ENCODE assay signal across 15 mouse cellular contexts in the genomic region with DNA sequence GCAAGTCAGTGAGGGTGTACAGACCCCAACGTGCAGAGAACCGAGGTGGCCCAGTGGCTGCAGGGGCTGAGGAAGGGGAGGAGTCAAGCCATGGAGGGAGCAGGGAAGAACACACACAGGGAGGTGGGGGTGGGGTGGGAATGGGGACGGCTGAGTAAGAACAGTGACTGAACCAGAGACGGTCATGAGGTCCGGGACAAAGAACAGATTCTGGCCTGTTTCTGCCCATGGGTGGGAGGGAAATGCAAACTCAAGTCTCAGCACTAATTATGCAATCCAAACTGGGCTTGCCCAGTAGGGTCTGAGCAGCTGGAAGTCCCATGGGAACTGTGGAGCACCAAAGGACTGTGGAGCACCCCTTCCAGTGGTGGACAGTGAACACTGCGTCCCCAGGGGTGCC. TPM values are rescaled to one million over a fixed set of nuclear protein-coding genes. Genes with fewer than 3 reads are reported as not detected.
A peak's percentile ranks its signal among the peaks of the same experiment; 100 is the strongest.
DNase-seq lines count a peak whose midpoint lies in the region; ATAC-seq lines count a peak whose summit lies in the region.
"Had no signal": no experiment of that assay in that cellular context is flagged by ENCODE, and none has a peak within 500 bp of the region (broad histone marks: within the 10 kb centered on the region; RNA-seq: fewer than 3 reads in every experiment).

No protein-coding gene starts in this region.

- H3K36me3 ChIP-seq in hindbrain, embryonic 12.5 days = no peaks in the 10 kb centered on the region
- H3K36me3 ChIP-seq in hindbrain, embryonic 14.5 days (replicated peaks; ENCODE audit: control insufficient read depth, insufficient read depth) = no peaks in the 10 kb centered on the region
- no peaks in the 10 kb centered on the region for H3K36me3 ChIP-seq in midbrain, embryonic 13.5 days
- no peaks in the 10 kb centered on the region for H3K36me3 ChIP-seq in midbrain, embryonic 16.5 days (ENCODE audit: control insufficient read depth, insufficient read depth, low read length)
- no peaks in the 10 kb centered on the region for H3K36me3 ChIP-seq in stomach, embryonic 16.5 days (ENCODE audit: control insufficient read depth, insufficient read depth, low read length)
- H3K36me3 ChIP-seq in forebrain, embryonic 13.5 days (ENCODE audit: poor library complexity, severe bottlenecking) = no peaks in the 10 kb centered on the region
- H3K36me3 ChIP-seq: heart, embryonic 15.5 days; limb, embryonic 13.5 days had no signal

- H3K9me3 ChIP-seq in hindbrain, embryonic 12.5 days (replicated peaks) = no peaks in the 10 kb centered on the region
- no peaks in the 10 kb centered on the region for H3K9me3 ChIP-seq in hindbrain, embryonic 14.5 days (ENCODE audit: control insufficient read depth, low read length)
- no peaks in the 10 kb centered on the region for H3K9me3 ChIP-seq in midbrain, embryonic 13.5 days
- no peaks in the 10 kb centered on the region for H3K9me3 ChIP-seq in midbrain, embryonic 16.5 days (replicated peaks; ENCODE audit: control insufficient read depth, low read length, poor library complexity, severe bottlenecking)
- H3K9me3 ChIP-seq in stomach, embryonic 16.5 days (replicated peaks; ENCODE audit: control insufficient read depth, low read length) = no peaks in the 10 kb centered on the region
- no peaks in the 10 kb centered on the region for H3K9me3 ChIP-seq in forebrain, embryonic 13.5 days (replicated peaks)
- H3K9me3 ChIP-seq: heart, embryonic 15.5 days; limb, embryonic 13.5 days had no signal

- H3K4me2 ChIP-seq in hindbrain, embryonic 12.5 days (replicated peaks) = no peak overlapping the region
- no peak overlapping the region for H3K4me2 ChIP-seq in hindbrain, embryonic 14.5 days (replicated peaks)
- no peak overlapping the region for H3K4me2 ChIP-seq in midbrain, embryonic 13.5 days (replicated peaks)
- H3K4me2 ChIP-seq in midbrain, embryonic 16.5 days (ENCODE audit: low read length) = no peak overlapping the region
- H3K4me2 ChIP-seq in stomach, embryonic 16.5 days (ENCODE audit: low read depth, low read length) = no peak overlapping the region
- no peak overlapping the region for H3K4me2 ChIP-seq in forebrain, embryonic 13.5 days
- H3K4me2 ChIP-seq: heart, embryonic 15.5 days; limb, embryonic 13.5 days had no signal

- H3K27me3 ChIP-seq in hindbrain, embryonic 12.5 days = peaks cover 14% of the 10 kb centered on the region
- no peaks in the 10 kb centered on the region for H3K27me3 ChIP-seq in hindbrain, embryonic 14.5 days (ENCODE audit: control insufficient read depth, insufficient read depth, low read length)
- H3K27me3 ChIP-seq in midbrain, embryonic 13.5 days = peaks cover 11% of the 10 kb centered on the region; the same call in 1 of the 2 replicates
- no peaks in the 10 kb centered on the region for H3K27me3 ChIP-seq in midbrain, embryonic 16.5 days (ENCODE audit: control insufficient read depth, insufficient read depth, low read depth, low read length)
- no peaks in the 10 kb centered on the region for H3K27me3 ChIP-seq in stomach, embryonic 16.5 days (ENCODE audit: control insufficient read depth, insufficient read depth, low read length)
- H3K27me3 ChIP-seq in forebrain, embryonic 13.5 days = no peaks in the 10 kb centered on the region; the same call in 1 of the 2 replicates
- H3K27me3 ChIP-seq: limb, embryonic 13.5 days had no signal

- DNase-seq in hindbrain, embryonic 14.5 days (ENCODE audit: low spot score) = no peak
- peak; percentile 53 to 79 for DNase-seq in kidney, postnatal 36 days
- no peak for DNase-seq in cerebellum, postnatal 25 days
- DNase-seq: cerebellum, adult 9-11 months; gastrocnemius, postnatal 25 days; thymus, postnatal 4 days had no signal

- ATAC-seq in hindbrain, embryonic 12.5 days (ENCODE audit: low FRiP score) = peak; percentile 40
- ATAC-seq in hindbrain, embryonic 14.5 days (ENCODE audit: low FRiP score) = no peak
- peak; percentile 24; the same call in 1 of the 2 replicates for ATAC-seq in midbrain, embryonic 13.5 days
- no peak for ATAC-seq in midbrain, embryonic 16.5 days
- ATAC-seq in stomach, embryonic 16.5 days (ENCODE audit: insufficient read depth, low FRiP score) = peak; percentile 23; the same call in 1 of the 2 replicates
- no peak for ATAC-seq in forebrain, embryonic 13.5 days
- ATAC-seq: forebrain, embryonic 14.5 days; inflammation-experienced regulatory T-cells, adult 6 months had no signal

- no peak overlapping the region for H3K9ac ChIP-seq in hindbrain, embryonic 12.5 days
- no peak overlapping the region for H3K9ac ChIP-seq in hindbrain, embryonic 14.5 days
- no peak overlapping the region for H3K9ac ChIP-seq in midbrain, embryonic 13.5 days (replicated peaks)
- H3K9ac ChIP-seq in midbrain, embryonic 16.5 days (ENCODE audit: low read depth, low read length) = no peak overlapping the region
- no peak overlapping the region for H3K9ac ChIP-seq in stomach, embryonic 16.5 days (ENCODE audit: low read length)
- H3K9ac ChIP-seq in forebrain, embryonic 13.5 days = no peak overlapping the region
- H3K9ac ChIP-seq: heart, embryonic 15.5 days; limb, embryonic 13.5 days had no signal

- 10% methylated on average over 6 of the region's 6 CpGs for WGBS in hindbrain, embryonic 12.5 days
- WGBS in hindbrain, embryonic 14.5 days = 14% methylated on average over 6 of the region's 6 CpGs
- WGBS in midbrain, embryonic 13.5 days = 9% methylated on average over 6 of the region's 6 CpGs
- 6% methylated on average over 6 of the region's 6 CpGs for WGBS in midbrain, embryonic 16.5 days
- WGBS in stomach, embryonic 16.5 days = 11% methylated on average over 6 of the region's 6 CpGs
- WGBS in forebrain, embryonic 13.5 days = 7% methylated on average over 6 of the region's 6 CpGs

- no peak overlapping the region for H3K27ac ChIP-seq in hindbrain, embryonic 12.5 days
- no peak overlapping the region for H3K27ac ChIP-seq in hindbrain, embryonic 14.5 days
- no peak overlapping the region for H3K27ac ChIP-seq in midbrain, embryonic 13.5 days
- no peak overlapping the region for H3K27ac ChIP-seq in midbrain, embryonic 16.5 days (ENCODE audit: low read length)
- no peak overlapping the region for H3K27ac ChIP-seq in stomach, embryonic 16.5 days (ENCODE audit: low read length)
- no peak overlapping the region for H3K27ac ChIP-seq in forebrain, embryonic 13.5 days
- H3K27ac ChIP-seq: heart, embryonic 15.5 days; limb, embryonic 13.5 days had no signal

- H3K4me1 ChIP-seq in hindbrain, embryonic 12.5 days = peaks cover 8% of the 10 kb centered on the region
- H3K4me1 ChIP-seq in hindbrain, embryonic 14.5 days (replicated peaks; ENCODE audit: control insufficient read depth, insufficient read depth, low read length) = no peaks in the 10 kb centered on the region
- peaks cover 6% of the 10 kb centered on the region for H3K4me1 ChIP-seq in midbrain, embryonic 13.5 days (replicated peaks)
- H3K4me1 ChIP-seq in midbrain, embryonic 16.5 days (ENCODE audit: control insufficient read depth, insufficient read depth, low read length) = no peaks in the 10 kb centered on the region
- H3K4me1 ChIP-seq in stomach, embryonic 16.5 days (ENCODE audit: control insufficient read depth, insufficient read depth, low read length) = no peaks in the 10 kb centered on the region
- no peaks in the 10 kb centered on the region for H3K4me1 ChIP-seq in forebrain, embryonic 13.5 days
- H3K4me1 ChIP-seq: heart, embryonic 15.5 days had no signal

- no peak overlapping the region for H3K4me3 ChIP-seq in hindbrain, embryonic 12.5 days
- no peak overlapping the region for H3K4me3 ChIP-seq in hindbrain, embryonic 14.5 days (replicated peaks; ENCODE audit: low read length)
- no peak overlapping the region for H3K4me3 ChIP-seq in midbrain, embryonic 13.5 days (replicated peaks)
- no peak overlapping the region for H3K4me3 ChIP-seq in midbrain, embryonic 16.5 days (ENCODE audit: low read depth, low read length)
- no peak overlapping the region for H3K4me3 ChIP-seq in stomach, embryonic 16.5 days (replicated peaks; ENCODE audit: low read length)
- no peak overlapping the region for H3K4me3 ChIP-seq in forebrain, embryonic 13.5 days
- H3K4me3 ChIP-seq: heart, embryonic 15.5 days; limb, embryonic 13.5 days had no signal

RNA-seq across cellular contexts. Expression of gene Slc22a18, which starts 9.0 kb away (rescaled TPM):
- polyA plus RNA-seq in hindbrain, embryonic 12.5 days (2016; fragmentation: Nextera tagmentation; extraction: Ambion mirVana) = 0.63 and 0.72 TPM in 2 replicates
- polyA plus RNA-seq in hindbrain, embryonic 14.5 days (2014; fragmentation: Nextera tagmentation; extraction: Ambion mirVana) = 0.90 and 1.0 TPM in 2 replicates
- polyA plus RNA-seq in midbrain, embryonic 13.5 days (2015; fragmentation: Nextera tagmentation; extraction: Ambion mirVana) = 0.39 and 0.74 TPM in 2 replicates
- polyA plus RNA-seq in midbrain, embryonic 16.5 days (2015; fragmentation: Nextera tagmentation; extraction: Ambion mirVana) = 0.55 and 1.1 TPM in 2 replicates
- polyA plus RNA-seq in stomach, embryonic 16.5 days (2015; fragmentation: Nextera tagmentation; extraction: Ambion mirVana) = 11.3 and 15.8 TPM in 2 replicates
- polyA plus RNA-seq in forebrain, embryonic 13.5 days (2015; fragmentation: Nextera tagmentation; extraction: Ambion mirVana) = 0.15 and 0.45 TPM in 2 replicates

RNA-seq across cellular contexts. Expression of gene Phlda2, which starts 20.4 kb away (rescaled TPM):
- 3.3 TPM in 2 replicates for polyA plus RNA-seq in hindbrain, embryonic 12.5 days (2016; fragmentation: Nextera tagmentation; extraction: Ambion mirVana)
- polyA plus RNA-seq in hindbrain, embryonic 14.5 days (2014; fragmentation: Nextera tagmentation; extraction: Ambion mirVana) = 0.57 and 0.87 TPM in 2 replicates
- 0.37 and 0.73 TPM in 2 replicates for polyA plus RNA-seq in midbrain, embryonic 13.5 days (2015; fragmentation: Nextera tagmentation; extraction: Ambion mirVana)
- 0.93 TPM in 1 of 2 replicates, not detected in the other for polyA plus RNA-seq in midbrain, embryonic 16.5 days (2015; fragmentation: Nextera tagmentation; extraction: Ambion mirVana)
- 11.2 and 12.8 TPM in 2 replicates for polyA plus RNA-seq in stomach, embryonic 16.5 days (2015; fragmentation: Nextera tagmentation; extraction: Ambion mirVana)
- polyA plus RNA-seq in forebrain, embryonic 13.5 days (2015; fragmentation: Nextera tagmentation; extraction: Ambion mirVana) = 0.55 TPM in 1 of 2 replicates, not detected in the other
- polyA plus RNA-seq: inflammation-experienced regulatory T-cells, adult 6 months had no signal

RNA-seq across cellular contexts. Expression of gene Cdkn1c, which starts 21.7 kb away (rescaled TPM):
- polyA plus RNA-seq in hindbrain, embryonic 12.5 days (2016; fragmentation: Nextera tagmentation; extraction: Ambion mirVana) = 1,001 and 1,276 TPM in 2 replicates
- 293 and 336 TPM in 2 replicates for polyA plus RNA-seq in hindbrain, embryonic 14.5 days (2014; fragmentation: Nextera tagmentation; extraction: Ambion mirVana)
- 379 and 515 TPM in 2 replicates for polyA plus RNA-seq in midbrain, embryonic 13.5 days (2015; fragmentation: Nextera tagmentation; extraction: Ambion mirVana)
- 171 and 184 TPM in 2 replicates for polyA plus RNA-seq in midbrain, embryonic 16.5 days (2015; fragmentation: Nextera tagmentation; extraction: Ambion mirVana)
- 402 and 460 TPM in 2 replicates for polyA plus RNA-seq in stomach, embryonic 16.5 days (2015; fragmentation: Nextera tagmentation; extraction: Ambion mirVana)
- polyA plus RNA-seq in forebrain, embryonic 13.5 days (2015; fragmentation: Nextera tagmentation; extraction: Ambion mirVana) = 140 and 149 TPM in 2 replicates

Comparison
In these comparisons a context has a peak if more than half of its experiments do, and no peak if none do; other contexts are left out.
1. ATAC-seq: peak in hindbrain, embryonic 12.5 days (single experiment), midbrain, embryonic 13.5 days (single experiment) and stomach, embryonic 16.5 days (single experiment); none in hindbrain, embryonic 14.5 days (single experiment), midbrain, embryonic 16.5 days (single experiment) and forebrain, embryonic 13.5 days (single experiment).
2. DNase-seq: peak in kidney, postnatal 36 days (2 of 2); none in hindbrain, embryonic 14.5 days (single experiment) and cerebellum, postnatal 25 days (0 of 2).